Mouse (Mus musculus) B cell, adult 2 months (primary cell): Measurements from ENCODE around the gene Gas2l3.
A peak's percentile ranks its signal among the peaks of the same experiment; 100 is the strongest.

Source experiments
- DNase-seq, 2 experiments: peaks; one replicate each; pipeline ENCODE4 v3.0.0; 2022

Gene Gas2l3

DNA sequence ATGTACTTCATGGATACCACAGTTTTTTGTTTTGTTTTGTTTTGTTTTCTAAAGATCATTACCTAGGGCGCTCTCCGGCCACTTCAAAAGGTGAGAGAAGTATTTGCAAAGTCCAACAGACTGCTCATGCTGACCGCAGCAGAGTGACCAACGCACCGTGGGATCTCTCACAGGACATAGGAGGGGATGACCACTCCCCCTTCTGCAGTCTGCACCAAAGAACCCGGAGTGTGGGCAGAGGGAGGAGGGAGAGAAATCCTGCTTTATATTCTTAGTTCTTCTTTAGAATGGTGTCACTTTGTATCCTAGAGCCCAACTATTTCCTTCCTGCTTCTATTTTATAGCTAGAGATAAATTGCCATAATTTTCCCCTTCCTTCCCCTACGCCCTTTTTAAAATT, 48.4 kb downstream of the Gas2l3 start:
- no peak for DNase-seq

DNA sequence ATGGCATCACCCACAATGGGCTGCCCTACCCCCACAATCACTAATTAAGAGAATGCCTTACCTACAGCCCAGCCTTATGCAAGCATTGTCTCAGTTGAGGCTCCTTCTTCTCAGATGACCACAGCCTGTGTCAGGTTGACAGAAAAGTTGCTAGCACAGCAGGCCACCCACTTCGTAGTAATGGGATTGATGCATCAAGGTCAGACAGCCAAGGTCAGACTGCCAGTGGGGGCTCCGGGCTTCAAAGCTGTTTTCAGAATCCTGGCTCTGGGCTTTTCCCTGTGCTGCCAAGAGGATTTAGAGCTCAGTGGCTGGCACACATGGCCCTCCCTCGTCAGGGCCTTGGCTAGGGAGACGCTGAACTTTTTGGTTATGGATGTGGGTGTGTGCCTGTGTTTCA, 51.1 kb downstream of the Gas2l3 start:
- no peak for DNase-seq

DNA sequence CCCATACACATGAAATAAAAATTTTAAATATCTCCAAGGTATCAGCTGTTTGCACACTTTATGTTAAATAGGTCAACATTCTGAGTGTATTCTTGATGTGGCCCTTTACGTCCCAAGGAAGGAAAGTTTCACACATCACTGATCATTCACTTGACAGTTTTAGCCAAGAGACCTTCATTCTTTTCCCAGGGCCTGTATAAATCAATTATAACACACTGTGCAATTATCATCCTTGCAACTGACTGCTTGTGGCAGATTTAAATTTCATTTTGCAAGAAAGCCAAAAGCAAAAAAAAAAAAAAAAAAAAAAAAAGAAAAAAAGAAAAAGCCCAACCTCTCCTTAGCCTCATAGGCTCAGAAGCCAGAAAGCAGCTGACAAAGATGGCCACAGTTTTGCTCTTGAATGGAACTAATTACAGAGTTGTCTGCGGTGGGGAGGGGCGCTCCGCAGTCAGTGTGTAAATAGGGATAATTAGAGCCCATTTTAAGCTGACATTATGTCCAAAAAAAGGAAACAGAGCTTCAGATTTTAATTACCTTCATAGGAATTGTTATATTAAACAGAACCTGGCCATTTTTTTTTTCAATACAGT, 52.1 kb downstream of the Gas2l3 start:
- no peak for DNase-seq

DNA sequence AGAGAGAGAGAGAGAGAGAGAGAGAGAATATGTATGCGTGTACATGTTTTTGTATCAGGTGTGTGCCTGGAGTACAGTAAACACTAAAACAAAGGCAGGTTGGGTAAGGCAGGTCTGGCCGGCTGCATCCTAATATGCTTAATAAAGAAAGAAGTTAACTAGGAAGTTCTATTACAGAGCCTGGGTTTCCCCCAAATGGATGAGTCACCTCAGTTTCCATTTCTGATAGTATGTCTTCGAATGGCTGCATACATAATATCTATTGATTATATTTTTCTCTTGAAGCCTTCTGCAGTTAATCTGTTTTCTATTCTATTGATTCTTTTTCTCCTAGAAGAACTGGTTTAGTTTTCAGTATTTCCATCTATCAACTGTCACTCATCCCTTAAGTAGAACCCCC, 57.3 kb downstream of the Gas2l3 start:
- DNase-seq = no peak

DNA sequence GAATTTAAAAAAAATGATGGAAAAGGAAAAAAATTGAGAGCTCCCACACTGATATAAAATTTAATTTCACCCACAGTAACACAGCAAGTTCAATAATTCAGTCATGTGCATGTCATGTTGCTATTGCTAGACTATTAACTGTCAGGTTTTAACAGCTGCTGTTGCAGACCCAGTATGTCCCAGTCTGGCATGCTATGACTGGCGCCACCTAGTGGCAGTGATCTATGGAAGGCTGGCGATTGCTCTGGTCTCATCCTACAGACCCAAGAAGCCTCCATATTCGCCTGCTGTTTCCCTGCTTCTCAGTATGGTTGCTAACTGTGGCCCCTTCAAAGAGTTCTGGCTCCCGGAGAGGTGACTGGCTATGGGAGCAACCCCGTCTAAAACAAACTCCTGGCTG, 60.3 kb downstream of the Gas2l3 start:
- DNase-seq = peak; percentile 73 to 77

DNA sequence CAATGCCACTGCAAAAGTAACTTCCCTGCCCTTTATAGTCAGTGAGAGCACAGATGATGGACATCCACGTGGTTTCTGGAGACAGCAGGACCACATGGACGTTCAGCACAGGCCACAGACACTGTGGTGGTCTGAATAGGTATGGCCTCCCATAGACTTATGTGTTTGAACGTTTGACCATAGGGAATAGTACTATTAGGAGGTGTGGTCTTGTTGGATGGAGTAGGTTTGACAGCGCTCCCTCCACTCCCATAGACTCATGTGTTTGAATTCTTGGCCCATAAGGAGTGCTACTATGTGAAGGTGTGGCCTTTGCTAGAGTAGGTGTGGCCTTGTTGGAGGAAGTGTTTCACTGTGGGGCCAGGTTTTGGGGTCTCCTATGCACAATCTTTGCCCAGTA, 66.0 kb downstream of the Gas2l3 start:
- DNase-seq = no peak

DNA sequence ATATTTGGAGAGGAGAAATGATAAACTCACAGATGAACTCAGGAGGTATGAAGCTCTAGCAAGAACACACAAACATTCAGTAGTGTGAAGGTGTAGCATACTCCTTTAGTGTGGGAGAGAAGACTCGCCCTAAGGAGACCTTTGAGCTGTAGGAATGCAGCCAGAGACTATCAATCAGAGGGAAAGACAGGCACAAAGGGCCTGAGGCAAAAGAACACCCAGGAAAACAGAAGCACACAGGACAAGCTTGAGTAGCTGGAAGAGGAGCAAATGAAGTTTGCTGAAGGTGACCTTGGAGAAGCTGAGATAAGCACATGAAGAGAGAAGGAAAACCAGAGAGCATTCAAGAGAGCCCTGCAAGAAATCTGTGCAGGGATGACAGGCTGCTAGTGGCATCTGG, 73.7 kb downstream of the Gas2l3 start:
- no peak for DNase-seq

DNA sequence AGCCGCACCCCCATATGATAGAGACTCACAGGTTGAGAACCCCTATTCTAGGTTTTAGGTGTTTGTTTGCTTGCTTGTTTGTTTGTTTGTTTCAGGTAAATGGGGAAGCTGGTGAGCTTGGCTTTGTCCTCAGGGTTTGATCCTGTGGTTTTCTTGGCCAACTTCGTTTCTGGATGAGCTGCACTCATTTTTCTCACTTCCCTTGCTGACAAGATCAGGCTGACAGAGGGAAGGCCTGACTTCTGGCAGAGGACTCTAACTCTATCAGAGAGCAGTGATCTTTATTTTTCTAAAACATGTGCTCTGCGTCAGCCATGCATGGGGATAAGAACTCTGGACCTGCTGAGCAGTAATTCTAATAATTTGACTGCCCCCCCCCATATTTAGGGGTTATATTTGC, 84.8 kb downstream of the Gas2l3 start:
- no peak for DNase-seq
